Mouse (Mus musculus) C2C12 (cell line): ENCODE results near the gene Fut9.

Experiments used
- CTCF ChIP-seq: IDR thresholded peaks from one replicate; pipeline ENCODE4 v1.5.1; 2011; ENCODE audit not compliant: control insufficient read depth, insufficient read depth, insufficient read length
- MAX ChIP-seq: IDR thresholded peaks from one replicate; pipeline ENCODE4 v1.6.1; 2011; ENCODE audit warnings: mild to moderate bottlenecking, control low read depth
- MYOG ChIP-seq: IDR thresholded peaks from one replicate; pipeline ENCODE4 v1.6.1; 2011; ENCODE audit not compliant: control insufficient read depth, insufficient read length; ENCODE audit errors: extremely low read depth
- USF1 ChIP-seq: IDR thresholded peaks from one replicate; pipeline ENCODE4 v1.6.1; 2011; ENCODE audit warnings: low read depth, mild to moderate bottlenecking, control low read depth, moderate library complexity

DNA sequence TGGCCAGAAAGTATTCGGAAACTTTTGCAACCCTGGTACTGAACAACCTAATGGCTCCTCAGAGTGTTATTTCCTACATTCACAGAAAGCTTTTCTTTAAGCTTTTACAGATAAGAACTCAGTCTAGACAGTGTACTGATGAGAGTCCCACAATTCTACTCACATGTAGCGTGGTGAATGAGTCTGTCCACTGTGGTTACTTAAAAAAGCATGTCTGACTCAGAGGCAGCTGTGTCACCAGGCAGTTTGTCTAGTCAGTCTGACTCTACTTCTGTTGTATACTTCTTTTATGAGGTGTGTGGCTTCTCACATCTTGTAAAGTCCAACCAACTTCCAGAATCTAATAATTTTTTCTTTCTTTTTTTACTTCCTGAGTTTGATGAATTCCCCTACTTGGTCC is 154.5 kb downstream of the Fut9 start:
- no peak for TF ChIP-seq MYOG
- TF ChIP-seq CTCF: no peak
- no peak for TF ChIP-seq MAX
- no peak for TF ChIP-seq USF1
